Mouse (Mus musculus) heart, adult 18-20 months (tissue): Measurements from ENCODE around the gene Cbx7. TPM values are rescaled to one million over a fixed set of nuclear protein-coding genes. Genes with fewer than 3 reads are reported as not detected.

ENCODE experiments used
- DNase-seq, 2 experiments: peaks; one replicate each; pipeline ENCODE4 v3.0.0; 2021 to 2022; ENCODE audit warnings: mixed read lengths in 1 of 2
- microRNA-seq, 2 experiments: library from miRNA; unstranded; fragments of <30 nt; microRNA quantifications; one replicate each; pipeline ENCODE4 v1.2.0; 2022
- total RNA-seq, 2 experiments: library from RNA; stranded (reverse); gene quantifications; 2 replicates each; pipeline ENCODE4 v1.2.3; 2021

The Cbx7 gene
- total RNA-seq, 2 experiments from 2014 or later = 17.8 to 29.8 TPM

GRCm38 (mm10) chr15:79894343-79894742, 76.6 kb downstream of the Cbx7 start:
- no peak for DNase-seq

- no peak for DNase-seq
Observed at GRCm38 (mm10) chr15:79893824-79894123, 77.1 kb downstream of the Cbx7 start.

- peak in 1 of 2 experiments; percentile 39 for DNase-seq
Observed at GRCm38 (mm10) chr15:79892995-79893823, 77.7 kb downstream of the Cbx7 start.

- DNase-seq = peak; percentile 83 to 93
Observed at GRCm38 (mm10) chr15:79892213-79892541, 78.7 kb downstream of the Cbx7 start.

- peak; percentile 76 to 83 for DNase-seq
Observed at GRCm38 (mm10) chr15:79891436-79892212, 79.3 kb downstream of the Cbx7 start, which contains the start of gene Apobec3. Gene Apobec3 (plus strand): TSS chr15:79891659.

- no peak for DNase-seq
Observed at GRCm38 (mm10) chr15:79884820-79885219, 86.1 kb downstream of the Cbx7 start.

- DNase-seq = peak; percentile 96 to 97
Observed at GRCm38 (mm10) chr15:79883352-79883822, 87.5 kb downstream of the Cbx7 start.

- peak in 1 of 2 experiments; percentile 40 for DNase-seq
Observed at GRCm38 (mm10) chr15:79882623-79883267, 88.2 kb downstream of the Cbx7 start.

GRCm38 (mm10) chr15:79880477-79880876, 90.4 kb downstream of the Cbx7 start:
- DNase-seq = no peak

GRCm38 (mm10) chr15:79879319-79879718, 91.6 kb downstream of the Cbx7 start:
- DNase-seq = peak; percentile 93 to 95

GRCm38 (mm10) chr15:79878725-79879136, 92.2 kb downstream of the Cbx7 start:
- peak in 1 of 2 experiments; percentile 51 for DNase-seq

GRCm38 (mm10) chr15:79875261-79875995, 95.5 kb downstream of the Cbx7 start:
- no peak for DNase-seq

GRCm38 (mm10) chr15:79873995-79874394, 96.9 kb downstream of the Cbx7 start:
- DNase-seq = no peak

- no peak for DNase-seq
Observed at GRCm38 (mm10) chr15:79873545-79873944, 97.4 kb downstream of the Cbx7 start.

- DNase-seq = no peak
Observed at GRCm38 (mm10) chr15:79867260-79868002, 103.5 kb downstream of the Cbx7 start.

Small RNA genes lying within 50 kb of the gene (microRNA-seq; reads per million reads assigned to microRNA genes)
- 8.9 to 12.9 reads per million in 2 experiments for gene Mir7213

Other genes starting within 250 kb of the Cbx7 start
- gene Sun2, start 228.6 kb downstream of the Cbx7 start, total RNA-seq = 10 to 100 TPM; 79.1 to 89.1 TPM
- 10 to 100 TPM; 16.9 to 22.0 TPM for gene Dnal4, start 193.3 kb downstream of the Cbx7 start, total RNA-seq
- 1 to 10 TPM; 1.4 to 1.5 TPM for gene Nptxr, start 166.4 kb downstream of the Cbx7 start, total RNA-seq
- 1 to 10 TPM in 1 of 2 experiments, not detected in 1; 1.0 TPM for gene Npcd, start 136.9 kb downstream of the Cbx7 start, total RNA-seq
- gene Cbx6, start 136.4 kb downstream of the Cbx7 start, total RNA-seq = 10 to 100 TPM; 17.2 to 18.2 TPM
- 10 to 100 TPM in 1 of 2 experiments, 1 to 10 TPM in 1; 6.8 to 10.6 TPM for gene Apobec3, start 79.5 kb downstream of the Cbx7 start, total RNA-seq
- 10 to 100 TPM; 23.1 to 29.3 TPM for gene Pdgfb, start 43.9 kb upstream of the Cbx7 start, total RNA-seq
- 100 to 1,000 TPM in 1 of 2 experiments, 10 to 100 TPM in 1; 80.2 to 107 TPM for gene Syngr1, start 120.2 kb upstream of the Cbx7 start, total RNA-seq
- gene Rpl3, start 120.7 kb upstream of the Cbx7 start, total RNA-seq = 100 to 1,000 TPM; 163 to 184 TPM
- gene Tab1, start 162.0 kb upstream of the Cbx7 start, total RNA-seq = 10 to 100 TPM; 14.8 to 18.4 TPM
- gene Mgat3, start 202.6 kb upstream of the Cbx7 start, total RNA-seq = 1 to 10 TPM; 4.3 to 5.2 TPM